Mouse (Mus musculus): ENCODE measurements around the gene Stap2. TPM values are rescaled to one million over a fixed set of nuclear protein-coding genes. Genes with fewer than 3 reads are reported as not detected.

Gene Stap2
- polyA plus RNA-seq, 1 experiment, result 22.2 TPM

DNA sequence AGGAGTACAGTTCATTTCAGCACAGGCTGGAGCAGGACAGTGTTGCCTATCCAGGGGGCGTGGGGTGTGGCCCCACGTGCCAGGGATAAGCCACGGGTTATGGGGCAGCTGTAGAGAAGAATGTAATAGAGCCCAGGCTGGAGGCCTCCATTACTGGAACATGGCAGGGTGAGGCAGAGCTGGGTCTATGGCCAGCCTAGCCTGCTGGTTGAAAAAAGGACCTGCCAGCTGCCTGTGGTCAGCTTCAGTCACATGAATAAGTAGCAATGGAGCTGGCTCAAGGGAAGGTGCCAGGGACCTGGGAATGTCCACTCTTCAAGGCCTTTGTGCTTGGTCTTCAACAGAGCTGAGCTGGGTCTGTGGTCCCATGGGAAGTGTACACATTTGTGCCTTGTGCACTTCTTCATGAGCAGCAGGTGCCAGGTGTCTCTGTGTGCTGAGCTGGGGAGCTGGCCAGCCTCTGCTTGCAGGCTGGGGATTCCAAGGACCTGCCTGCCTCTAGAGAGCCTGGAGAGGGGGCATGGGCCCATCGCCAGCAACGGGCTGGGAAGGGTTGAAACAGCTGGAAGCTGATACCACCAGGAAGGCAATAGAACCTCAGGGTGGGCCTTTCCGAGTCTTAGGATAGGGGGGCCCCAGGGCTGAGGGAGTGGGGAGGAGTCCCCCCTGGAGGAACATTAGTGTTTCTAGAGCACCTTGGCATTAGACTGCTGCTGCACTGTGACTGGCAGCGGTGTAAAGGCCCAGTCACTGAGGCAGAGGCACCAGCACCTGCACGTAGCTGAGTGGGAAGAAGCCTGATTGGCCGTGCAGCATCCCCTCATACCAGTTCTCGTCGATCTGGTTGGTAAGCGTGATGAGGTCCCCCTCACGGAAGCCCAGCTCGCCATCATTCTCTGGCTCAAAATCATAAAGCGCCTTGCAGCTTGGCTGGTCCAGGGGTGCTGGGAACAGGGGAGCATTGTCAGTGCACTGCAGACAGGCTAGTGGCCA, 11.7 kb upstream of the Stap2 start:
- Histone ChIP-seq H3K27ac (ENCODE audit: control insufficient read depth, insufficient read depth, low read length) (no peak overlapping the region), H3K4me1 (replicated peaks; ENCODE audit: control insufficient read depth, insufficient read depth, low read length) (peaks cover 36% of the 10 kb centered on the region), H3K27me3 (ENCODE audit: control insufficient read depth, insufficient read depth, low read length) (no peaks in the 10 kb centered on the region), H3K4me3 (ENCODE audit: control insufficient read depth, insufficient read depth, low read length) (no peak overlapping the region), H3K36me3 (ENCODE audit: control insufficient read depth, insufficient read depth, low read length) (peaks cover 29% of the 10 kb centered on the region)
- no peak for TF ChIP-seq CTCF (IDR thresholded peaks at IDR 0.05; ENCODE audit: borderline replicate concordance, control insufficient read depth, extremely low read depth, insufficient read depth, low read length, poor library complexity)
- no peak for TF ChIP-seq POLR2A (IDR thresholded peaks at IDR 0.05; ENCODE audit: control insufficient read depth, extremely low read depth, insufficient read depth, low read length, poor library complexity)
- no peak for DNase-seq
- WGBS, result 94% methylated on average over 15 of the region's 15 CpGs

DNA sequence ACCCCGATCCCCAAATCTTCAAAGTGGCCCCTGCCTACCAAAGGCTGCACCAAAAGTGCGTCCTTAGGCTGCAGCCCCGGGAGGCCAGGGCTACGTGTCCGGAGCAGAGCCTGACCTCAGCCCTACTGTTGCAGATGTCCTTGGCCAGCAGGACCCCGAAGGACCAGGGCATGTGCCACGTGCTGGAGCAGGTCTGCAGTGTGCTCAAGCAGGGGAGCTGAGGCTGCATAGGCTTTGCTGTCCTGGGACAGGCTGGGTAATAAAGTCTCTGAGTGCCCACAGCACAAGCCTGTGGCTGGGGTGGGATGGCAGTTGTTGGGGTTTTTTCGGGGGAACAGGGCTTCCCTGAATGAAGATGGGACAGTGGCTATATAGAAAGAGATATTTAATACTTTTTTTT, 11.0 kb upstream of the Stap2 start:
- DNase-seq, result no peak
- TF ChIP-seq POLR2A (IDR thresholded peaks at IDR 0.05; ENCODE audit: control insufficient read depth, extremely low read depth, insufficient read depth, low read length, poor library complexity) (no peak), CTCF (IDR thresholded peaks at IDR 0.05; ENCODE audit: borderline replicate concordance, control insufficient read depth, extremely low read depth, insufficient read depth, low read length, poor library complexity) (no peak)
- H3K27ac ChIP-seq (ENCODE audit: control insufficient read depth, insufficient read depth, low read length), result no peak overlapping the region
- peaks cover 29% of the 10 kb centered on the region for H3K36me3 ChIP-seq (ENCODE audit: control insufficient read depth, insufficient read depth, low read length)
- WGBS, result 96% methylated on average over 8 of the region's 8 CpGs
- H3K4me3 ChIP-seq (ENCODE audit: control insufficient read depth, insufficient read depth, low read length), result no peak overlapping the region
- no peaks in the 10 kb centered on the region for H3K27me3 ChIP-seq (ENCODE audit: control insufficient read depth, insufficient read depth, low read length)
- H3K4me1 ChIP-seq (replicated peaks; ENCODE audit: control insufficient read depth, insufficient read depth, low read length), result peaks cover 29% of the 10 kb centered on the region

DNA sequence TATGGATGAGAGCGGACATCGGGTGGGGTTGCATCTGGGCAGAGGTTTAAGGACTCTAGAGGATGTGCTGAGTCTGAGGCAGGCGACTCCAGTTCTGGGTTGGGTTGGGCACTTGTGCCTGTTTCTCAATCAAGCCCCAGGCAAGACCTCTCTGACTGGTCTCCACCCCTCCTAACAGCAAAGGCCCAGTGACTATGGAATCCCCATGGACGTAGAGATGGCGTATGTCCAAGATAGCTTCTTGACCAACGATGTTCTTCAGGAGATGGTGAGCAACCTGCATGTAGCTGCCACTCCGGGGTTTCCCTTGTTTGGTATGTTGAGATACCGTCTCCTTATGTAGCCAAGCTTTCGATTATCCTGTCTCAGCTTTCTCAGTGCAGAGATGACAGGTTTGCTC, 9.9 kb upstream of the Stap2 start:
- TF ChIP-seq CTCF (IDR thresholded peaks at IDR 0.05; ENCODE audit: borderline replicate concordance, control insufficient read depth, extremely low read depth, insufficient read depth, low read length, poor library complexity), result no peak
- no peak for TF ChIP-seq POLR2A (IDR thresholded peaks at IDR 0.05; ENCODE audit: control insufficient read depth, extremely low read depth, insufficient read depth, low read length, poor library complexity)
- H3K36me3 ChIP-seq (ENCODE audit: control insufficient read depth, insufficient read depth, low read length), result peaks cover 29% of the 10 kb centered on the region
- peaks cover 21% of the 10 kb centered on the region for H3K4me1 ChIP-seq (replicated peaks; ENCODE audit: control insufficient read depth, insufficient read depth, low read length)
- no peak overlapping the region for H3K27ac ChIP-seq (ENCODE audit: control insufficient read depth, insufficient read depth, low read length)
- no peak for DNase-seq
- 99% methylated on average over 9 of the region's 9 CpGs for WGBS
- H3K4me3 ChIP-seq (ENCODE audit: control insufficient read depth, insufficient read depth, low read length), result no peak overlapping the region
- H3K27me3 ChIP-seq (ENCODE audit: control insufficient read depth, insufficient read depth, low read length), result no peaks in the 10 kb centered on the region

DNA sequence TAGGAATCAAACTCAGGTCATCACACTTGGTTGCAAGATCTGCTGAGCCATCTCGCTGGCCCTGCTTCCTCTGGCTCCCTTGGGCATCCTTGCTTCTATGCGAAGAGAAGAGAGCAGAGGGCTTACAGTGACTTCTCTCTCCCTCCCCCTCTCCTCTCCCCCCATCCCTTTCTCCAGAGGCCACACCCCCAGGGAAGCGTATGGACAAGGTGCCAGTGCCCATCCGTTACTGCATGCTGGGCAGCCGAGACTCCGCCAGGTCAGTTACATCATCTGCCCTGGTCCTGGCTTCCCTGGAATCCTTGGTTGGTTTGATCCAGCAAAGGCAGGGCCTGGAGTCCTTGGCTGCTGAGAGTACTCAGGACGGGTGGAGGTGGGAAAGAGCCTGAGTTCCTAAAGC, 6.1 kb upstream of the Stap2 start:
- Histone ChIP-seq H3K4me3 (ENCODE audit: control insufficient read depth, insufficient read depth, low read length) (no peak overlapping the region), H3K27me3 (ENCODE audit: control insufficient read depth, insufficient read depth, low read length) (no peaks in the 10 kb centered on the region), H3K4me1 (replicated peaks; ENCODE audit: control insufficient read depth, insufficient read depth, low read length) (peaks cover 17% of the 10 kb centered on the region), H3K27ac (ENCODE audit: control insufficient read depth, insufficient read depth, low read length) (no peak overlapping the region), H3K36me3 (ENCODE audit: control insufficient read depth, insufficient read depth, low read length) (peaks cover 14% of the 10 kb centered on the region)
- TF ChIP-seq POLR2A (IDR thresholded peaks at IDR 0.05; ENCODE audit: control insufficient read depth, extremely low read depth, insufficient read depth, low read length, poor library complexity), result no peak
- TF ChIP-seq CTCF (IDR thresholded peaks at IDR 0.05; ENCODE audit: borderline replicate concordance, control insufficient read depth, extremely low read depth, insufficient read depth, low read length, poor library complexity), result no peak
- 95% methylated on average over 7 of the region's 7 CpGs for WGBS
- DNase-seq, result no peak

DNA sequence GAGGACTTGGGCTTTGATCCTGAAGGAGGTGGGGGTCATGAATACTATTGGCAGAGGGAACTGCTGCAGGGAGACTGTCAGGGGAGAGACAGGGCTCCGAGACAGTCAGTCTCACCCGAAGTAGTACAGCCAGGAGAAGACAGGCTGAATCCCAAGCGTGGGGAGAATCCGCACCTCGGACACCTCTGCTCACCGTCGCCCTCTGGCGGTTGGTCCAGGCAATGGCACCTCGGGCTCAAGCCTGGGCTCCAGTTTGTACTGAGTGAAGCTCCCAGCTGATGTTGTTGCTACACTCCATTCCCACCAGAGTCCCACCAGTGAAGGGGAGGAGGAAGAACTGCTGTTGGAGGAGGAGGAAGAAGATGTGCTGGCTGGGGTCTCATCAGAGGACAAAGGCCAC, 5.3 kb upstream of the Stap2 start:
- no peak overlapping the region for H3K4me3 ChIP-seq (ENCODE audit: control insufficient read depth, insufficient read depth, low read length)

DNA sequence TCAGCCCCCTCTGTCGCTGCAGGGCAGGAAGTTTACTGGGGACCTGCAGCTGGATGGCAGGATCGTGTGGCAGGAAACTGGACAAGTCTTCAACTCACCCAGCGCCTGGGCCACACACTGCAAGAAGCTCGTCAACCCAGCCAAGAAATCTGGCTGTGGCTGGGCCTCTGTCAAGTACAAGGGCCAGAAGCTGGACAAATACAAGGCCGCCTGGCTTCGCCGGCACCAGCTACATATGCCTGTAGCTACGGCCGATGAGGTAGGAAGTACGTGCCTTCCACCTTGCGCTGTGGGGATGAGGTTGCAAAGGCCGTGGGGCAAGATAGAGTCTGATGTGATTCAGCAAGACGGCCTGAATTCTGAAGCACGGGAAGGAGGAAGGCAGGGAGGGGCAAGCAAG, 4.9 kb upstream of the Stap2 start:
- H3K27me3 ChIP-seq (ENCODE audit: control insufficient read depth, insufficient read depth, low read length), result no peaks in the 10 kb centered on the region
- H3K4me1 ChIP-seq (replicated peaks; ENCODE audit: control insufficient read depth, insufficient read depth, low read length), result peaks cover 17% of the 10 kb centered on the region
- TF ChIP-seq CTCF (IDR thresholded peaks at IDR 0.05; ENCODE audit: borderline replicate concordance, control insufficient read depth, extremely low read depth, insufficient read depth, low read length, poor library complexity) (no peak), POLR2A (IDR thresholded peaks at IDR 0.05; ENCODE audit: control insufficient read depth, extremely low read depth, insufficient read depth, low read length, poor library complexity) (no peak)
- H3K27ac ChIP-seq (ENCODE audit: control insufficient read depth, insufficient read depth, low read length), result no peak overlapping the region
- H3K36me3 ChIP-seq (ENCODE audit: control insufficient read depth, insufficient read depth, low read length), result peaks cover 3% of the 10 kb centered on the region; the same call in 1 of the 2 replicates
- WGBS, result 73% methylated on average over 14 of the region's 14 CpGs
- DNase-seq, result no peak
- H3K4me3 ChIP-seq (ENCODE audit: control insufficient read depth, insufficient read depth, low read length), result no peak overlapping the region

More for the DNA sequence above, 5.3 kb upstream of the Stap2 start:
- Histone ChIP-seq H3K36me3 (ENCODE audit: control insufficient read depth, insufficient read depth, low read length) (peaks cover 7% of the 10 kb centered on the region; the same call in 1 of the 2 replicates), H3K4me1 (replicated peaks; ENCODE audit: control insufficient read depth, insufficient read depth, low read length) (peaks cover 17% of the 10 kb centered on the region), H3K27me3 (ENCODE audit: control insufficient read depth, insufficient read depth, low read length) (no peaks in the 10 kb centered on the region), H3K27ac (ENCODE audit: control insufficient read depth, insufficient read depth, low read length) (no peak overlapping the region)
- TF ChIP-seq CTCF (IDR thresholded peaks at IDR 0.05; ENCODE audit: borderline replicate concordance, control insufficient read depth, extremely low read depth, insufficient read depth, low read length, poor library complexity) (peak; percentile 98), POLR2A (IDR thresholded peaks at IDR 0.05; ENCODE audit: control insufficient read depth, extremely low read depth, insufficient read depth, low read length, poor library complexity) (no peak)
- WGBS, result 12% methylated on average over 9 of the region's 9 CpGs
- peak; percentile 82 for DNase-seq
